Mouse (Mus musculus) CH12.LX (cell line): Measurements from ENCODE around the gene Tmc5. TPM values are rescaled to one million over a fixed set of nuclear protein-coding genes. Genes with fewer than 3 reads are reported as not detected.

Experiments used
- DNase-seq: peaks from one replicate; pipeline ENCODE4 v3.0.0-alpha.2; 2013; ENCODE audit errors: extremely low read depth
- H3K27ac ChIP-seq: 2 replicates; pipeline ENCODE4 v1.5.1; 2012; ENCODE audit warnings: low read depth, mild to moderate bottlenecking, control low read depth, moderate library complexity; ENCODE audit not compliant: insufficient read depth
- H3K27me3 ChIP-seq: replicated peaks from 2 replicates; pipeline ENCODE3; 2012; ENCODE audit warnings: inconsistent platforms
- H3K36me3 ChIP-seq, 2 experiments: replicated peaks in 1 of 2; 2 replicates each; pipeline versions ENCODE3 to v1.6.1; 2012; ENCODE audit warnings: inconsistent platforms in 1 of 2, low read length in 1 of 2, mild to moderate bottlenecking in 1 of 2, mixed read lengths in 1 of 2, moderate library complexity in 1 of 2; ENCODE audit not compliant: control insufficient read depth in 1 of 2, insufficient read depth in 1 of 2
- H3K4me1 ChIP-seq, 2 experiments: 2 replicates each; pipeline ENCODE4 v1.6.1; 2012; ENCODE audit warnings: inconsistent platforms in 1 of 2, moderate library complexity in 1 of 2; ENCODE audit not compliant: insufficient read depth in 2 of 2, control insufficient read depth in 1 of 2
- H3K4me2 ChIP-seq: 2 replicates; pipeline ENCODE4 v1.6.1; 2012; ENCODE audit warnings: low read depth, mild to moderate bottlenecking, control low read depth; ENCODE audit not compliant: poor library complexity, insufficient read depth, severe bottlenecking
- H3K4me3 ChIP-seq, 3 experiments: fragments of 150-350 bp in 1 of 3; sonication (generic) in 1 of 3; replicated peaks in 1 of 3; 2 replicates each; pipeline versions ENCODE3 to v1.5.1; 2011 to 2012; ENCODE audit warnings: low read depth in 2 of 3, low read length in 2 of 3, mild to moderate bottlenecking in 2 of 3, moderate library complexity in 2 of 3, control low read depth in 1 of 3, improper control_type of control experiment in 1 of 3, inconsistent platforms in 1 of 3, mixed read lengths in 1 of 3; ENCODE audit not compliant: poor library complexity in 1 of 3
- H3K79me2 ChIP-seq: replicated peaks from 2 replicates; pipeline ENCODE4 v1.6.1; 2012; ENCODE audit warnings: mild to moderate bottlenecking, moderate library complexity; ENCODE audit not compliant: control insufficient read depth, poor library complexity, insufficient read depth, severe bottlenecking; ENCODE audit errors: extremely low read depth
- H3K9ac ChIP-seq: 2 replicates; pipeline ENCODE4 v1.6.1; 2012; ENCODE audit warnings: low read depth, mild to moderate bottlenecking, control low read depth, moderate library complexity; ENCODE audit not compliant: insufficient read depth
- H3K9me3 ChIP-seq: replicated peaks from 2 replicates; pipeline ENCODE3; 2012; ENCODE audit warnings: low read length, inconsistent platforms, mixed read lengths
- BHLHE40 ChIP-seq: IDR thresholded peaks from 2 replicates; pipeline ENCODE4 v1.6.1; 2011; ENCODE audit warnings: mild to moderate bottlenecking, low read depth, low read length, improper control_type of control experiment
- E2F4 ChIP-seq: IDR thresholded peaks from 2 replicates; pipeline ENCODE4 v1.6.1; 2011; ENCODE audit warnings: low read depth, low read length, improper control_type of control experiment; ENCODE audit not compliant: insufficient replicate concordance
- ELF1 ChIP-seq: IDR thresholded peaks from 2 replicates; pipeline ENCODE4 v1.6.1; 2014; ENCODE audit warnings: low read depth, mild to moderate bottlenecking, inconsistent platforms, low read length, improper control_type of control experiment
- EP300 ChIP-seq: IDR thresholded peaks from 2 replicates; pipeline ENCODE4 v1.6.1; 2011; ENCODE audit warnings: low read length, improper control_type of control experiment
- ETS1 ChIP-seq: conservative IDR thresholded peaks from 2 replicates; pipeline ENCODE4 v1.6.1; 2012; ENCODE audit warnings: low read depth, mild to moderate bottlenecking, inconsistent platforms, low read length, improper control_type of control experiment, moderate library complexity
- HCFC1 ChIP-seq: IDR thresholded peaks from 2 replicates; pipeline ENCODE4 v1.6.1; 2012; ENCODE audit warnings: low read depth, mild to moderate bottlenecking, inconsistent platforms, low read length, improper control_type of control experiment
- IRF4 ChIP-seq: IDR thresholded peaks from 2 replicates; pipeline ENCODE4 v1.6.1; 2014; ENCODE audit warnings: low read depth, mild to moderate bottlenecking, inconsistent platforms, low read length, improper control_type of control experiment
- JUN ChIP-seq: IDR thresholded peaks from 2 replicates; pipeline ENCODE4 v1.6.1; 2011; ENCODE audit warnings: low read depth, mild to moderate bottlenecking, low read length, improper control_type of control experiment, moderate library complexity; ENCODE audit not compliant: insufficient read depth
- JUND ChIP-seq: conservative IDR thresholded peaks from 2 replicates; pipeline ENCODE4 v1.6.1; 2011; ENCODE audit warnings: low read depth, low read length, improper control_type of control experiment
- KAT2A ChIP-seq: IDR thresholded peaks from 2 replicates; pipeline ENCODE4 v1.6.1; 2012; ENCODE audit warnings: low read length, improper control_type of control experiment, inconsistent platforms; ENCODE audit not compliant: insufficient replicate concordance
- MAFK ChIP-seq: IDR thresholded peaks from 2 replicates; pipeline ENCODE4 v1.6.1; 2011; ENCODE audit warnings: low read length, improper control_type of control experiment; ENCODE audit not compliant: insufficient replicate concordance
- MEF2A ChIP-seq: IDR thresholded peaks from 2 replicates; pipeline ENCODE4 v1.6.1; 2014; ENCODE audit warnings: low read depth, mild to moderate bottlenecking, inconsistent platforms, low read length, improper control_type of control experiment, borderline replicate concordance
- NELFE ChIP-seq: IDR thresholded peaks from 2 replicates; pipeline ENCODE4 v1.6.1; 2011; ENCODE audit warnings: low read depth, low read length, improper control_type of control experiment
- POLR2AphosphoS2 ChIP-seq: IDR thresholded peaks from 2 replicates; pipeline ENCODE4 v1.6.1; 2011; ENCODE audit warnings: low read depth, low read length, improper control_type of control experiment
- SIN3A ChIP-seq: IDR thresholded peaks from 2 replicates; pipeline ENCODE4 v1.6.1; 2012; ENCODE audit warnings: low read length, improper control_type of control experiment, inconsistent platforms
- TCF12 ChIP-seq: IDR thresholded peaks from 2 replicates; pipeline ENCODE4 v1.6.1; 2014; ENCODE audit warnings: low read depth, mild to moderate bottlenecking, inconsistent platforms, low read length, improper control_type of control experiment
- USF1 ChIP-seq: IDR thresholded peaks from 2 replicates; pipeline ENCODE4 v1.6.1; 2014; ENCODE audit warnings: low read depth, mild to moderate bottlenecking, inconsistent platforms, low read length, improper control_type of control experiment
- USF2 ChIP-seq: conservative IDR thresholded peaks from 2 replicates; pipeline ENCODE4 v1.6.1; 2011; ENCODE audit warnings: low read depth, low read length, improper control_type of control experiment
- dilution Hi-C: fragments of 300-500 bp; cut with MboI; formaldehyde crosslinking; loops from 2 replicates; pipeline ENCODE4 v1.14.3; 2020; ENCODE audit warnings: low sequenced_read_pairs; ENCODE audit not compliant: extremely low pct_unique_long_range_greater_than_20kb, extremely low pct_ligation_motif_present
- in situ Hi-C: fragments of 300-500 bp; cut with MboI; formaldehyde crosslinking; loops from 3 replicates; pipeline ENCODE4 v1.14.3; 2019; ENCODE audit warnings: low sequenced_read_pairs, low pct_ligation_motif_present, low pct_unique_long_range_greater_than_20kb, mixed read lengths
- polyA plus RNA-seq: library from polyadenylated mRNA; unstranded; fragments of >175 nt; gene quantifications from 2 replicates; pipeline ENCODE4 v1.2.1, GENCODE M21; 2012; ENCODE audit warnings: low read depth; ENCODE audit not compliant: insufficient read length
- total RNA-seq, 2 experiments: library from RNA; depleted of rRNA; stranded (reverse); fragments of 300-350 nt in 1 of 2; fragments of >200 nt in 1 of 2; gene quantifications; 2 replicates each; pipeline ENCODE4 v1.2.3; 2012 to 2014

The Tmc5 gene
- total and polyA plus RNA-seq, 3 experiments, result not detected

DNA sequence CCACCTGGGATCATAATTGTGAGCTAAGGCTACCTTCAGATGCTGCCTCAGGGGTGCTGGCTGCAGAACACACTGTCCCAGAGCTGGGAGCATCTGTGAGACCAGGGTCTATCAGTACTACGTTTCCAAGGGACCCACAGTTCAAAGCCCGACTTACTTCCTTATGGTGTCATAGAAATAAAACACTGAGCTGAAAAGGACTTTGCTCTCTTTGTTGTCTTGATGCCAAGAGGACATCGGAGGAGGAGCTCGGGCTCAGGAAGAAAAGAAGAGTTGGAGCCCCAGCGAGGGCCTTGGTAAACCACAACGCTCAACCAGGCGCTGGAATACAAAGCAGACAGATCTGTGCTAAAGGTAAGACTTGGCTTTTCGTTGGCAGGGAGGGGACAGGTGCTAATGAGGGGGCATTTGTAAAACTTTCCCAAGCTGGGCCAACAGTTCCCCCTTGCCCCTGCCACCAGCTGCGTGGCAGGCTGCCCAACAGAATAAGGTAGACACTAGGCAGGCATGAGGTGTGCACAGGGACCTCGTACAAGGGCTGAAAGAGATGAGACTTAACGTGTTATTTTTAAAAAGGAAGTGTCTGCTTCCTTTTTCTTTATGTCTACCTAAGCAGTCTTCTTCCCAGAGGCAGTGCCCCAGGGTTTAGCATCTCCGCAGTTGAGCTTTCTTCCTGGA is 3.0 kb downstream of the Tmc5 start:
- Histone ChIP-seq H3K27ac (no peak overlapping the region), H3K36me3 (no peaks in the 10 kb centered on the region), H3K9me3 (no peaks in the 10 kb centered on the region)
- dilution Hi-C loops, result no loop called here
- no peak for TF ChIP-seq E2F4
- no peak for TF ChIP-seq JUND
- TF ChIP-seq USF2, result no peak
- TF ChIP-seq KAT2A, result no peak
- TF ChIP-seq ELF1, result no peak
- no peak for TF ChIP-seq JUN
- TF ChIP-seq USF1, result no peak
- no peak for TF ChIP-seq EP300
- no peak for TF ChIP-seq TCF12
- no peak for TF ChIP-seq IRF4
- TF ChIP-seq HCFC1, result no peak
- TF ChIP-seq BHLHE40, result no peak
- TF ChIP-seq, all 38 proteins: peak for 0
- Histone ChIP-seq H3K4me1 (peaks cover 2 to 7% of the 10 kb centered on the region in 2 experiments; a peak in 2 of 4 replicates), H3K4me2 (no peak overlapping the region), H3K9ac (no peak overlapping the region), H3K27me3 (peaks cover 49% of the 10 kb centered on the region), H3K79me2 (no peaks in the 10 kb centered on the region), H3K4me3 (no peak overlapping the region)
- in situ Hi-C loops, result loop anchor here (10.0 kb wide), 1 partner anchor 85 kb away; no protein-coding TSS in a partner anchor
- DNase-seq, result no peak

DNA sequence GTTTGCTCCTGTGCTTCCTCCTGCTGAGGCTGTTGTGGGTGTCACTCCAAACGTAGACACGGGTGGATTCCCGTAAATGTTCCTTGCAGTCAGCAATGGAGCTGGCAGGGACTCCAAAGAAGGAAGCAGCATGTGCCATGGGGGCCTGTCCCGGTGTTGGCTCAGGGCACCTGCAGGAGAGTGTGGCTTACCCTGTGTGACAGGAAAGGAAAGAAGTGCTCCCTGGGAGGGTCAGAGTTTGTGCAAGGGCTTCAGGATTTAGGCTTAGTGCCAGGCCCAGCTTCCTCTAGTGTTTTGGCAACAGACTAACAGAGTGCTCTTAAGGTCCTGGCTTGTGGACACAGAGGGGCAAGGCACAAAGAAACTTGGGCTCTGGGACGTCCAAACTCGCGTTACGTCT is 7.7 kb downstream of the Tmc5 start:
- dilution Hi-C loops, result no loop called here
- TF ChIP-seq TCF12 (no peak), ELF1 (no peak), JUND (no peak), SIN3A (no peak), ETS1 (no peak), EP300 (no peak), NELFE (no peak), POLR2AphosphoS2 (no peak), MEF2A (no peak), USF1 (no peak), MAFK (no peak), JUN (no peak), BHLHE40 (no peak)
- Histone ChIP-seq H3K9ac (no peak overlapping the region), H3K4me1 (peaks cover 0 to 2% of the 10 kb centered on the region in 2 experiments; a peak in 1 of 4 replicates), H3K4me3 (no peak overlapping the region), H3K9me3 (peaks cover 2% of the 10 kb centered on the region), H3K36me3 (no peaks in the 10 kb centered on the region), H3K27me3 (peaks cover 42% of the 10 kb centered on the region), H3K79me2 (no peaks in the 10 kb centered on the region), H3K4me2 (no peak overlapping the region), H3K27ac (no peak overlapping the region)
- in situ Hi-C loops, result no loop called here
- DNase-seq, result no peak
